Mouse (Mus musculus) ES-Bruce4 (cell line): Measurements from ENCODE around the gene Bloc1s3. TPM values are rescaled to one million over a fixed set of nuclear protein-coding genes. Genes with fewer than 3 reads are reported as not detected.

ENCODE experiments used
- H3K27ac ChIP-seq: 2 replicates; pipeline ENCODE4 v1.5.1; 2012; ENCODE audit warnings: low read length, inconsistent platforms; ENCODE audit not compliant: insufficient read depth
- H3K27me3 ChIP-seq: 2 replicates; pipeline ENCODE4 v1.6.1; 2012; ENCODE audit warnings: mild to moderate bottlenecking, low read length, inconsistent platforms; ENCODE audit not compliant: control insufficient read depth, poor library complexity, insufficient read depth, severe bottlenecking
- H3K36me3 ChIP-seq: 2 replicates; pipeline ENCODE4 v1.6.1; 2012; ENCODE audit warnings: inconsistent platforms, mild to moderate bottlenecking, low read length, moderate library complexity; ENCODE audit not compliant: control insufficient read depth, poor library complexity, insufficient read depth, severe bottlenecking
- H3K4me1 ChIP-seq: one replicate; pipeline ENCODE4 v1.8.1; 2011; ENCODE audit warnings: low read length; ENCODE audit not compliant: control insufficient read depth, insufficient read depth
- H3K4me3 ChIP-seq: 2 replicates; pipeline ENCODE4 v1.5.1; 2011; ENCODE audit warnings: low read depth, mild to moderate bottlenecking, low read length
- H3K9ac ChIP-seq: 2 replicates; pipeline ENCODE4 v1.6.1; 2012; ENCODE audit warnings: low read depth, mild to moderate bottlenecking, inconsistent platforms; ENCODE audit not compliant: poor library complexity, severe bottlenecking
- H3K9me3 ChIP-seq: replicated peaks from 2 replicates; pipeline ENCODE4 v1.6.1; 2012; ENCODE audit warnings: mild to moderate bottlenecking, low read length, inconsistent platforms; ENCODE audit not compliant: control insufficient read depth, poor library complexity, insufficient read depth, severe bottlenecking
- CTCF ChIP-seq: IDR thresholded peaks from one replicate; pipeline ENCODE4 v1.8.1; 2011; ENCODE audit warnings: low read depth, low read length
- EP300 ChIP-seq: IDR thresholded peaks from 2 replicates; pipeline ENCODE4 v1.6.1; 2011; ENCODE audit warnings: low read depth, low read length; ENCODE audit not compliant: insufficient read depth
- POLR2A ChIP-seq: IDR thresholded peaks from one replicate; pipeline ENCODE4 v1.8.1; 2011; ENCODE audit warnings: low read length; ENCODE audit not compliant: insufficient read depth
- polyA plus RNA-seq: library from polyadenylated mRNA; stranded (reverse); fragments of >200 nt; gene quantifications from 2 replicates; pipeline ENCODE4 v1.2.4, GENCODE M21; 2011; ENCODE audit warnings: low read depth; ENCODE audit not compliant: missing spikeins, insufficient read depth, insufficient read length

The Bloc1s3 gene
- polyA plus RNA-seq, 1 experiment, result 5.7 TPM

DNA sequence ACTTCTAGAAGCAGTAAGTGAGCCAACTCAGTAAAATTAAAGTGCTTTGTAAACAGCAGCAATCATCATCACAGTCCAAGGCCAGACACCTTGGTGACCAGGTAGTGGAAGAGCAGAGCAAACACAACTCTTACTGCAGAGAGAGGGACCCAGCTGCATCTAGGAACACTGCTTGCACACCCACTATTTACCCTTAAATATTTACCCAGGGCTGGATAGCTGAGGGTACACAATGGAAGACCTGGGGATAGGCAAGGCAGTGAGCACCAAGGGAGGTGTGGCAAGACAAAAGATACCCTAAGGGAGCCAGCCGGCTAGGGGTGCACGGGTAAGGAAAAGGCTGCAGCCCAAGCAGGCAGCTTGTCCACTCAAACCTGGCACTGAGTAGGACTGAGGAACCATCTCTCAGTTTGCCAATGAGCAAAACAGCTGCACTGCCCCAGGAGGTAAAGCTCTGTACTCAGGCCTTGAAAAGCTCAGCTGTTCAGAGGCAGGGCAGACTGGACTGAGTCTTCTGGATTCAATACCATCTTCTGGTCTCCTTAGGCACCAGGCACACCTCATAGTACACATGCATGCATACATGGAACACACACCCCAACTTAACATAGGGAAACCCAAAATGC lies 39.3 kb upstream of the Bloc1s3 start:
- Histone ChIP-seq H3K4me1 (no peaks in the 10 kb centered on the region), H3K9me3 (no peaks in the 10 kb centered on the region), H3K27ac (no peak overlapping the region), H3K36me3 (0 out of 2 replicates have a peak, but pooled peaks cover 2% of the 10 kb centered on the region), H3K9ac (no peak overlapping the region), H3K4me3 (no peak overlapping the region), H3K27me3 (no peaks in the 10 kb centered on the region)
- TF ChIP-seq EP300 (no peak), POLR2A (no peak), CTCF (no peak)

DNA sequence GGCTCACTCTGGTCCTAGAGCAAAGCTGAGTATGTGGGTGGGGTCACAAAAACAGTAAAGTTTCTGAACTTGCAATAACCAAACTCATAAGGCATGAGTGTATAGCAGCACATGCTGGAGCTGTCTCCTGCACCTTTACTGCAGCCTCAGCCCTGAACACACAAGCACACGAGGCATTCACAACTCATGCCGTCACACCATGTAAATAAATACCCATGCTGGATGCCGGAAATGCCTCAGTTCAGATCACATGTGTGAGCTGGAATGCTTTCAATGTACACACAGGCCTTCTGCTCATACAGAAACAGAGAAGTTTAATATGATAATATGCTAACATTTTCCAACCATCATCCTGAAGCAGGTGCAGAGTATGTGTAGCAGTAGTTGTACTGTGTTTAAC lies 37.8 kb upstream of the Bloc1s3 start:
- Histone ChIP-seq H3K9ac (no peak overlapping the region), H3K9me3 (no peaks in the 10 kb centered on the region), H3K4me3 (no peak overlapping the region), H3K27ac (no peak overlapping the region), H3K4me1 (no peaks in the 10 kb centered on the region), H3K27me3 (no peaks in the 10 kb centered on the region), H3K36me3 (no peaks in the 10 kb centered on the region)
- no peak for TF ChIP-seq POLR2A
- TF ChIP-seq CTCF, result no peak
- no peak for TF ChIP-seq EP300

DNA sequence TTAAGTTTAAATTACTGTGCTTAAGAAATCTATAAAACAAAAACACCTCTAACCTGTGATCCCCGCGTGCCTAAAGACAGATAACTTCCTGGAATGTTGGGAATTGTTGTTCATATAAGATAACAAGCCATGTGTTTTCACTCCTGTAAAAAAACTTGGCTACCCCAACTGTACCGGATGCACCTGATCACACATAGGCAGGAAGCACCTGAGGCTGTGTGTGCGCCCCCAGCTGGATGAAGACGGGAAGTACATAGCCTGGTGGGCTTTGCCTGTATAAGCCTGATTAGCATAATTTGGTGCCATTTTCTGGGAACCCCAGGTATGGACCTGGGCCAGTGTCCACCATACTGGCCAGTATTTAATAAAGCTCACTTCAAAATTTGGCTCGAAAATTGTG lies 35.4 kb upstream of the Bloc1s3 start:
- TF ChIP-seq CTCF (peak; percentile 84), EP300 (no peak), POLR2A (no peak)
- Histone ChIP-seq H3K4me3 (no peak overlapping the region), H3K27me3 (no peaks in the 10 kb centered on the region), H3K4me1 (no peaks in the 10 kb centered on the region), H3K36me3 (no peaks in the 10 kb centered on the region), H3K27ac (no peak overlapping the region), H3K9ac (no peak overlapping the region), H3K9me3 (no peaks in the 10 kb centered on the region)

DNA sequence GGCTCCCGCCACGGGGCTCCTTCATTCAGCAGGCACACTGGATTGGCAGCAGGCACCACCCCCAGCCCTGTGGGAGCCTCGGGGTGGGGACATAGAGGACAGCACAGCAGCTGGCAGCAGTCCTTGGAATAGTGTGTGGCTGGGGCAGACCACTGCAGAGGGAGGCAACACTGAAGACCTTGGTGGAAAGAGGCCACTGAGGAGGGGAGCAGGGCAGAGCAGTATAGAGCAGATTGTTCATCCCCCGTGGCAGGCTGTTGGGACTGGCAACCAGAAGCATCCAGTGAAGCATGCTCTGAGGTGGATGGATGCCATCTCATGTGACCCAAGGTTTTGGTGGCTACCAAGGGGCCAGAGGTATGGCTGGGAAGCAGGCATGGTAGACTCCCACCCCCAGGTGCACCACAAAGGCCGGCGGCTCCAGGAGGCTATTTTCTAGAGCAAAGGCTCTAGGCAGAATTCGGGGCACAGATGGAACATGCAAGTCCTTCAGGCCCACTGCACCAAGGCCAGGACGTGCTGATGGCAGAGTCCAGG lies 34.1 kb upstream of the Bloc1s3 start:
- H3K27me3 ChIP-seq, result no peaks in the 10 kb centered on the region
- no peak for TF ChIP-seq POLR2A
- TF ChIP-seq CTCF, result no peak
- no peak for TF ChIP-seq EP300
- no peaks in the 10 kb centered on the region for H3K9me3 ChIP-seq
- H3K27ac ChIP-seq, result no peak overlapping the region
- no peak overlapping the region for H3K4me3 ChIP-seq
- H3K9ac ChIP-seq, result no peak overlapping the region
- H3K4me1 ChIP-seq, result no peaks in the 10 kb centered on the region
- no peaks in the 10 kb centered on the region for H3K36me3 ChIP-seq

DNA sequence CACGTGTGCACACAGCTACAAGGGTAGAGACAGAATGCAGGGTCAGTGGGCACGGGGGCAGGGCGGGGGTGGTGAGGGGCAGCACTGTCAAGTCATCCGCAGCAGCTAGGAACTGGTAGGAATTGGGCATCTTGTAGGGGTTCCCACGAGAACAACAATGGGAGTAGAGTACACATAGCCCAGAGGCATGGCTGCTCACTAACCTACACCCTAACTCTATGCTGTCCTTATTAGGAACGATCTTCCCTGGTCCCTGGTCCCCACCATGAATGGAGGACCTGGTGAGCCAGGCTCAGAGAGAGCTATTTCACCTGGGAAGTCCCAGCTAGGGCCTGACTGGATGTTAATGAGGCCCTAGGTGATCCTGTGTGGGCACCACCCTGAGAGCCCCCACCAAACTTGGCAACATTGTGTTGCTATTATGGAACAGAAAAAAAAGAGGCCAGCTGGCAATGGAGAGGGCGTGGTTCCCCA lies 33.6 kb upstream of the Bloc1s3 start:
- H3K27ac ChIP-seq, result no peak overlapping the region

More for the DNA sequence above, 33.6 kb upstream of the Bloc1s3 start:
- Histone ChIP-seq H3K9me3 (no peaks in the 10 kb centered on the region), H3K27me3 (no peaks in the 10 kb centered on the region), H3K4me3 (no peak overlapping the region), H3K4me1 (no peaks in the 10 kb centered on the region), H3K36me3 (no peaks in the 10 kb centered on the region), H3K9ac (no peak overlapping the region)
- TF ChIP-seq EP300 (no peak), POLR2A (no peak), CTCF (no peak)
